Mouse (Mus musculus) testis, adult 2 months (tissue): Measurements from ENCODE around the gene Gadd45g. TPM values are rescaled to one million over a fixed set of nuclear protein-coding genes. Genes with fewer than 3 reads are reported as not detected.

Source experiments
- H3K27ac ChIP-seq: fragments of 200-500 bp; 2 replicates; pipeline ENCODE4 v1.5.1; 2012; ENCODE audit warnings: low read depth, low read length; ENCODE audit not compliant: control insufficient read depth, insufficient read depth
- H3K27me3 ChIP-seq: fragments of 200-500 bp; 2 replicates; pipeline ENCODE4 v1.6.1; 2012; ENCODE audit warnings: mild to moderate bottlenecking, low read length, moderate library complexity; ENCODE audit not compliant: control insufficient read depth, insufficient read depth
- H3K36me3 ChIP-seq: fragments of 200-500 bp; 2 replicates; pipeline ENCODE4 v1.6.1; 2012; ENCODE audit warnings: mild to moderate bottlenecking, low read length; ENCODE audit not compliant: control insufficient read depth, insufficient read depth
- H3K4me1 ChIP-seq: fragments of 200-500 bp; 2 replicates; pipeline ENCODE4 v1.6.1; 2012; ENCODE audit warnings: low read length; ENCODE audit not compliant: control insufficient read depth, insufficient read depth
- H3K4me3 ChIP-seq: fragments of 200-500 bp; 2 replicates; pipeline ENCODE4 v1.5.1; 2012; ENCODE audit warnings: low read depth, mild to moderate bottlenecking, low read length, moderate library complexity, mixed read lengths; ENCODE audit not compliant: control insufficient read depth
- CTCF ChIP-seq: fragments of 200-500 bp; IDR thresholded peaks from 2 replicates; pipeline ENCODE4 v1.5.1; 2012; ENCODE audit warnings: low read depth, mild to moderate bottlenecking, inconsistent platforms, low read length, moderate library complexity; ENCODE audit not compliant: control insufficient read depth, insufficient read depth, insufficient replicate concordance
- POLR2A ChIP-seq: fragments of 200-500 bp; IDR thresholded peaks from 2 replicates; pipeline ENCODE4 v1.6.1; 2012; ENCODE audit warnings: low read depth, mild to moderate bottlenecking, inconsistent platforms, low read length, moderate library complexity; ENCODE audit not compliant: control insufficient read depth
- polyA plus RNA-seq: library from polyadenylated mRNA; depleted of rRNA; stranded (reverse); fragments of >200 nt; gene quantifications from 2 replicates; pipeline ENCODE4 v1.2.3, GENCODE M21; 2012; rRNA removed

Gene Gadd45g
- polyA plus RNA-seq, 1 experiment: 13.6 TPM

DNA sequence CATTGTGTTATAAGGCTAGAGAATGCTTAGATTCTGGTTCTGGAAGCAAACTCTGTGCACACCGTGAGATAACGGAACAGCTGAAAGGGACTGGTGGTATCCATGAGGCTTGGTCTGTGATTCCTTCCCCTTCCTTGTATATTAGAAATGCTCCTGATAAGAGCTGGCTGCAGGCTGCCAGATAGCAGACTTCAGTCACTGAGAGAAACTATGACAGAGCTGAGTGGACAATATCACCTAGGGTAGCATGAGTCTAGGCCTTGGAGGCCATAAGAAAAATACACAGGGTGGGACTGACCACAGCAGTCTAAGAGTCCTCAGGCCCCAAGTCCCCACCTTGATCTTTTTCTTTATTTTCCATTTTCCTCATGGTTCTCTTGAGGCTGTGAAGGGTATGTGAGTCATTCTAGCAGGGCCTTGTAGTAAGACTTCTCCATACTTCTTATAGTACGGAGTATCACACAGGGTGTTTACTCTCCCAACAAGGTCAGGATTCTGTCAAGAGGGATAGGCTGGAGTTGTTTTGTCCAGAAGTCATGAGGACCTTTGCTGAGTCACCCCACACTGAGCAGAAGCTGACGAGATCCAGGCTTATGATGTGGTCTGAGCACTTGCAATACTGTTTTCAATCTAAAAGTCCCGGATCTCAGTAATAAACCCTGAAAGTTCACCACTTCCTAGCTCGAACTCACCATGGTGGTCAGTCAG is 45.5 kb downstream of the Gadd45g start:
- TF ChIP-seq CTCF: no peak
- TF ChIP-seq POLR2A: no peak
- Histone ChIP-seq H3K4me1 (no peaks in the 10 kb centered on the region), H3K27me3 (no peaks in the 10 kb centered on the region), H3K36me3 (no peaks in the 10 kb centered on the region), H3K4me3 (no peak overlapping the region), H3K27ac (no peak overlapping the region)

DNA sequence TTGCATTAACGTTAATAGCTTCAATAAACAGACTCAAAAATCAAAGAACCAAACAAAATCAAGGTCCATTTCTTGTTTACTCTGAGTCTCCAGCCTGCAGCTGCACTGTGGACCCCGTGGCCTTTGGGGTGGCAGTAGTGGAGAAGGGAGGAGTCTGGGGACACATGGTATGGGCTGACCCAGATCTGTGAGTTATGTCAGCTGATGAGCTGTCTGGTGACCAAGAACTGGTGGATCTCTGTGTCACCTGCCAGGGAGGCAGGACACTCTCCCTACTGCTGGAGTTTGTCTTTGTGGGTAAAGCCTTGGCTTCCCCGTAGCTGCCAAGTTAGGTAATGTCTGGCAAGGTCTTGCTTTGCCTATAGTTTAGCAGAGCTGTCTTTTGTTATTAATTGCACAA is 51.1 kb downstream of the Gadd45g start:
- Histone ChIP-seq H3K36me3 (no peaks in the 10 kb centered on the region), H3K4me1 (no peaks in the 10 kb centered on the region), H3K4me3 (no peak overlapping the region), H3K27ac (no peak overlapping the region), H3K27me3 (no peaks in the 10 kb centered on the region)
- TF ChIP-seq CTCF (no peak), POLR2A (no peak)

Other genes starting within 250 kb of the Gadd45g start
- 94.0 and 101 TPM in 2 replicates for gene Cks2, start 201.4 kb upstream of the Gadd45g start, polyA plus RNA-seq
- gene Secisbp2, start 195.0 kb upstream of the Gadd45g start, polyA plus RNA-seq: 19.7 and 19.9 TPM in 2 replicates
- 1.2 and 1.4 TPM in 2 replicates for gene Sema4d, start 52.9 kb upstream of the Gadd45g start, polyA plus RNA-seq